Mouse (Mus musculus): ENCODE measurements around the gene Nacc1. TPM values are rescaled to one million over a fixed set of nuclear protein-coding genes. Genes with fewer than 3 reads are reported as not detected.

Gene Nacc1
- polyA plus RNA-seq, 1 experiment from 2014 or later, result 20.8 TPM

GRCm38 (mm10) chr8:84712759-84713120 is 25.1 kb upstream of the Nacc1 start:
- no peaks in the 10 kb centered on the region for H3K9me3 ChIP-seq
- 15% methylated on average over 3 of the region's 3 CpGs for WGBS
- 0 out of 2 replicates have a peak overlapping the region, but pooled peaks have one; percentile 34 for H3K9ac ChIP-seq (replicated peaks)
- no peak overlapping the region for H3K4me3 ChIP-seq
- H3K4me1 ChIP-seq, result peaks cover 78% of the 10 kb centered on the region
- H3K27ac ChIP-seq (replicated peaks), result peak overlapping the region; percentile 92
- H3K4me2 ChIP-seq (replicated peaks), result no peak overlapping the region
- ATAC-seq (ENCODE audit: low FRiP score, low read depth), result peak; percentile 50
- no peaks in the 10 kb centered on the region for H3K36me3 ChIP-seq
- H3K27me3 ChIP-seq, result peaks cover 90% of the 10 kb centered on the region

GRCm38 (mm10) chr8:84711933-84712758 is 24.5 kb upstream of the Nacc1 start:
- peak; percentile 89 for ATAC-seq (ENCODE audit: low FRiP score, low read depth)
- Histone ChIP-seq H3K4me2 (replicated peaks) (peak overlapping the region; percentile 13; the same call in 1 of the 2 replicates), H3K4me1 (peaks cover 84% of the 10 kb centered on the region)

GRCm38 (mm10) chr8:84711312-84711711 is 23.6 kb upstream of the Nacc1 start:
- no peak for ATAC-seq (ENCODE audit: low FRiP score, low read depth)

More at GRCm38 (mm10) chr8:84711933-84712758, 24.5 kb upstream of the Nacc1 start:
- Histone ChIP-seq H3K27ac (replicated peaks) (peak overlapping the region; percentile 92), H3K9ac (replicated peaks) (peak overlapping the region; percentile 4; the same call in 1 of the 2 replicates), H3K27me3 (peaks cover 90% of the 10 kb centered on the region), H3K4me3 (no peak overlapping the region), H3K9me3 (no peaks in the 10 kb centered on the region), H3K36me3 (no peaks in the 10 kb centered on the region)
- WGBS, result 15% methylated on average over 11 of the region's 11 CpGs

GRCm38 (mm10) chr8:84709931-84710330 is 22.3 kb upstream of the Nacc1 start:
- no peaks in the 10 kb centered on the region for H3K36me3 ChIP-seq
- peaks cover 90% of the 10 kb centered on the region for H3K27me3 ChIP-seq
- H3K4me2 ChIP-seq (replicated peaks), result no peak overlapping the region
- WGBS, result 91% methylated on average over 1 of the region's 1 CpGs
- peaks cover 85% of the 10 kb centered on the region for H3K4me1 ChIP-seq
- H3K27ac ChIP-seq (replicated peaks), result 0 out of 2 replicates have a peak overlapping the region, but pooled peaks have one; percentile 8
- no peak overlapping the region for H3K4me3 ChIP-seq
- H3K9me3 ChIP-seq, result no peaks in the 10 kb centered on the region
- ATAC-seq (ENCODE audit: low FRiP score, low read depth), result no peak
- H3K9ac ChIP-seq (replicated peaks), result no peak overlapping the region

More at GRCm38 (mm10) chr8:84711312-84711711, 23.6 kb upstream of the Nacc1 start:
- peaks cover 86% of the 10 kb centered on the region for H3K4me1 ChIP-seq
- no peak overlapping the region for H3K4me3 ChIP-seq
- H3K36me3 ChIP-seq, result no peaks in the 10 kb centered on the region
- peak overlapping the region; percentile 92 for H3K27ac ChIP-seq (replicated peaks)
- H3K9me3 ChIP-seq, result no peaks in the 10 kb centered on the region
- peak overlapping the region; percentile 4; the same call in 1 of the 2 replicates for H3K9ac ChIP-seq (replicated peaks)
- 44% methylated on average over 3 of the region's 3 CpGs for WGBS
- H3K4me2 ChIP-seq (replicated peaks), result peak overlapping the region; percentile 13; the same call in 1 of the 2 replicates
- H3K27me3 ChIP-seq, result peaks cover 92% of the 10 kb centered on the region

GRCm38 (mm10) chr8:84708774-84709475 is 21.3 kb upstream of the Nacc1 start:
- Histone ChIP-seq H3K27me3 (peaks cover 90% of the 10 kb centered on the region), H3K9me3 (no peaks in the 10 kb centered on the region), H3K9ac (replicated peaks) (0 out of 2 replicates have a peak overlapping the region, but pooled peaks have one; percentile 39), H3K4me3 (no peak overlapping the region), H3K4me1 (peaks cover 82% of the 10 kb centered on the region), H3K36me3 (no peaks in the 10 kb centered on the region), H3K27ac (replicated peaks) (0 out of 2 replicates have a peak overlapping the region, but pooled peaks have one; percentile 8), H3K4me2 (replicated peaks) (no peak overlapping the region)
- WGBS, result 8% methylated on average over 12 of the region's 12 CpGs
- peak; percentile 59 for ATAC-seq (ENCODE audit: low FRiP score, low read depth)

GRCm38 (mm10) chr8:84708071-84708541 is 20.4 kb upstream of the Nacc1 start:
- H3K27me3 ChIP-seq, result peaks cover 90% of the 10 kb centered on the region
- no peaks in the 10 kb centered on the region for H3K36me3 ChIP-seq
- peak overlapping the region; percentile 50; the same call in 1 of the 2 replicates for H3K27ac ChIP-seq (replicated peaks)
- ATAC-seq (ENCODE audit: low FRiP score, low read depth), result no peak
- 2% methylated on average over 15 of the region's 15 CpGs for WGBS
- H3K9ac ChIP-seq (replicated peaks), result no peak overlapping the region; the same call in 1 of the 2 replicates
- peak overlapping the region; percentile 26 for H3K4me2 ChIP-seq (replicated peaks)
- H3K4me1 ChIP-seq, result peaks cover 77% of the 10 kb centered on the region
- H3K4me3 ChIP-seq, result peak overlapping the region; percentile 29; the same call in 1 of the 2 replicates
- no peaks in the 10 kb centered on the region for H3K9me3 ChIP-seq

- 2% methylated on average over 22 of the region's 22 CpGs for WGBS
Measured at GRCm38 (mm10) chr8:84707267-84707883, 19.7 kb upstream of the Nacc1 start.

GRCm38 (mm10) chr8:84706610-84707266 is 19.1 kb upstream of the Nacc1 start:
- Histone ChIP-seq H3K27ac (replicated peaks) (peak overlapping the region; percentile 20), H3K27me3 (peaks cover 93% of the 10 kb centered on the region), H3K4me3 (peak overlapping the region; percentile 29), H3K9ac (replicated peaks) (peak overlapping the region; percentile 32; the same call in 1 of the 2 replicates), H3K9me3 (no peaks in the 10 kb centered on the region), H3K36me3 (no peaks in the 10 kb centered on the region), H3K4me2 (replicated peaks) (peak overlapping the region; percentile 26), H3K4me1 (peaks cover 65% of the 10 kb centered on the region)
- no peak for ATAC-seq (ENCODE audit: low FRiP score, low read depth)
- WGBS, result 1% methylated on average over 45 of the region's 45 CpGs

More at GRCm38 (mm10) chr8:84707267-84707883, 19.7 kb upstream of the Nacc1 start:
- no peaks in the 10 kb centered on the region for H3K9me3 ChIP-seq
- ATAC-seq (ENCODE audit: low FRiP score, low read depth), result no peak
- peak overlapping the region; percentile 29 for H3K4me3 ChIP-seq
- peaks cover 71% of the 10 kb centered on the region for H3K4me1 ChIP-seq
- H3K4me2 ChIP-seq (replicated peaks), result peak overlapping the region; percentile 26
- H3K27me3 ChIP-seq, result peaks cover 92% of the 10 kb centered on the region
- H3K36me3 ChIP-seq, result no peaks in the 10 kb centered on the region
- peak overlapping the region; percentile 50 for H3K27ac ChIP-seq (replicated peaks)
- H3K9ac ChIP-seq (replicated peaks), result peak overlapping the region; percentile 26; the same call in 1 of the 2 replicates

GRCm38 (mm10) chr8:84705960-84706359 is 18.3 kb upstream of the Nacc1 start:
- Histone ChIP-seq H3K4me2 (replicated peaks) (peak overlapping the region; percentile 30), H3K36me3 (no peaks in the 10 kb centered on the region), H3K9ac (replicated peaks) (no peak overlapping the region), H3K27ac (replicated peaks) (0 out of 2 replicates have a peak overlapping the region, but pooled peaks have one; percentile 40), H3K4me1 (peaks cover 64% of the 10 kb centered on the region), H3K9me3 (no peaks in the 10 kb centered on the region), H3K27me3 (peaks cover 94% of the 10 kb centered on the region), H3K4me3 (peak overlapping the region; percentile 31)
- no peak for ATAC-seq (ENCODE audit: low FRiP score, low read depth)
- under 1% methylated on average over 12 of the region's 12 CpGs for WGBS

GRCm38 (mm10) chr8:84704867-84705831 is 17.5 kb upstream of the Nacc1 start:
- Histone ChIP-seq H3K9me3 (no peaks in the 10 kb centered on the region), H3K27me3 (peaks cover 96% of the 10 kb centered on the region), H3K9ac (replicated peaks) (peak overlapping the region; percentile 31; the same call in 1 of the 2 replicates), H3K36me3 (no peaks in the 10 kb centered on the region), H3K4me3 (peak overlapping the region; percentile 31), H3K4me2 (replicated peaks) (peak overlapping the region; percentile 30), H3K27ac (replicated peaks) (peak overlapping the region; percentile 40; the same call in 1 of the 2 replicates), H3K4me1 (peaks cover 60% of the 10 kb centered on the region)
- no peak for ATAC-seq (ENCODE audit: low FRiP score, low read depth)
- WGBS, result 2% methylated on average over 56 of the region's 61 CpGs
